Mouse (Mus musculus) kidney, adult 9 months (tissue): ENCODE measurements at regions not wholly inside any gene's neighbourhood (a gene's known extent, or its start where the extent isn't known, plus 50 kb on each side); places are given as distances from the start of the nearest gene placed in this dataset.

ENCODE experiments used
- DNase-seq: peaks from one replicate; pipeline ENCODE4 v3.0.0; 2022

DNA sequence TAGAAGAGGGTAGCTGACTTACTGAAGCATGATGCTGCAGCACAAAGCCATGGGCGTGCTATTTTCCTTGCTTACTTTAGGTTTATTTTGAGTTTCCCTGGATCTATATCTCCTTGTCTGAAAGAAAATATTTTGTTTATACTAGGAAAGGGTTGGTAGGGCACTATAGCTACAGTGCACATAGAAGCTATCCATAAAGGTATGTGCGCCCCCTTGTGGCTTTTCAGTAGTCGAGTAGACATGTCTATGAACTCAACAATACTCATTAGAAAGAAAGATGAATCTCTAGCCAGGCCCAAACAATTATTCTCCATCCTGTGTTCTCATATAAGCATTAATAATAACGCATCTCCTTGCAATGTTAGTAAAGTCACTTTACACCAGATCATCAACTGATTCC, 114.3 kb downstream of the Rab38 start:
- peak; percentile 70 for DNase-seq

DNA sequence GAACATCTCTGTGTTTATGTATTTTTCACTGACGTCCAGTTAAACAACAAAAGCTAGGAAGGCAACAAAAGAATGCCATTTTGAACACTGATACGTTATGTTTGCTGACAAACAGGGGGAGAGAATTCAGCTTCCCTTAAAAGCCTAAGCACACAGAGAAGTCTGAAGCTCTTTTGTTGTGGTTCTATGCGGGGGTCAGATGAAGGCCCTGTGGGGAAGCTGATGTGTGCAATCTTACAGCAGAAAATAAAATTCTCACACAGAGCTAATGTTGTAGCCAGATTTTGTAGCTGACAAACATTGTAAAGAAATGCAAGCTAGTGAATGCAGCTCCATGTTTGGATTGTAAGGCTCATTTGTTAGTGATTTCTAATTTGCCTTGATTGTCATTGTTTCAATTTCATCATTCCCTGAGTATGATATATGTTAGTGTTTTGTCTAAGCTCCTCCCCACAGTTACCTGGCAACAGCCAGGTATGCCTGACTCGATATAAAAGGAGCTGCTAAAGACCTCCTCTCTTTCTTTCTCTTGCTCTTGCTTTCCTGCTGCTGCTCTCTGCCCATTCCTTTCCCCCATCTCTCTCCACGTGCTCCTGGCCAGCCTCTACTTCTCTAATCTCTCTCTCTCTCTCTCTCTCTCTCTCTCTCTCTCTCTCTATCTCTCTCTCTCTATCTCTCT, 115.0 kb downstream of the Rab38 start:
- no peak for DNase-seq

DNA sequence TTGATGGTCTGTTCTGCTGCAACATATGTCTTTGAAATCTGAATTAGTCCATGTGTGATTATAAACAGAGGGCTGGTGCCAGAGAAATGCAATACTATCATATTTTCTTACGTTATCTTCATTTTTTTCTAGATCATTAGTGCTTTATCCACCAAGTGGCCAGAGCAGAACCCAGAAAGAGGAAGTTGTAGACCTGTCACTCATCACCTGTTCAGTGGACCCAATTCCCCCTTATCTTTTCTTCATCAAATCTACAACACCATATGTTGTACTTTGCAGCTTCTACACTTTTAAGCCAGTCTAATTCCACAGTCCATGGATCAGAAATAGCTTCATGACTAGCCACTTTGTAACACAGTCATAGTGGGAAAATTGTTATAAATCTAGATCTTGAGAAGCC, 145.0 kb downstream of the Rab38 start:
- no peak for DNase-seq

DNA sequence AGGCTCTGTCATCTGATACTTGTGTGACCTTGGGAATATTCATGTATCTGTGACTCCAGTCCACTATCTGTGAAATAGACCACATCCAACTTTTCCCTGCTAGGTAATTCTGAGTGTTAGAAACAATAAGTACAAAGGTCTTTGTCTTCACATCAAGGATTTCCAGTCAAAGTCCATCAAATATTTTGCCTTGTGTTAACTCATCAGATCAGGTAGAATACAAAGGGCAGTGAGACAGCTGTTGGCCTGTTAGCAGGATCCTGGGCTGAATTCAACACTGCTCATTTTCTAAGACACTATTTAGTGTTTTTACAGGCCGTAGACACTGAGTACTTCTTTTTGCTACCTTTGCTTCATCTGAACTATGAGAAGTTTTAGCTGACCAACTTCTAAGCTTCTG, 170.7 kb downstream of the Rab38 start:
- DNase-seq = peak; percentile 71
